Mouse (Mus musculus) forebrain, embryonic 12.5 days (tissue): ENCODE measurements around the gene Gcg. TPM values are rescaled to one million over a fixed set of nuclear protein-coding genes. Genes with fewer than 3 reads are reported as not detected.

ENCODE experiments used
- ATAC-seq: fragments of 200-750 bp; cut with Nextera tagmentation; 2 replicates; pipeline ENCODE4 v1.8.0; 2017; ENCODE audit warnings: moderate TSS enrichment; ENCODE audit not compliant: low FRiP score
- H3K27ac ChIP-seq: fragments of 300-500 bp; sonication (generic); 2 replicates; pipeline ENCODE4 v1.5.1; 2016; ENCODE audit warnings: mild to moderate bottlenecking
- H3K27me3 ChIP-seq: fragments of 300-500 bp; sonication (generic); 2 replicates; pipeline ENCODE4 v1.6.1; 2016; ENCODE audit warnings: mild to moderate bottlenecking
- H3K36me3 ChIP-seq: fragments of 300-500 bp; sonication (generic); replicated peaks from 2 replicates; pipeline ENCODE4 v1.6.1; 2016; ENCODE audit warnings: mild to moderate bottlenecking
- H3K4me1 ChIP-seq: fragments of 300-500 bp; sonication (generic); 2 replicates; pipeline ENCODE4 v1.6.1; 2016
- H3K4me2 ChIP-seq: fragments of 300-500 bp; sonication (generic); 2 replicates; pipeline ENCODE4 v1.6.1; 2016; ENCODE audit warnings: mild to moderate bottlenecking, moderate library complexity
- H3K4me3 ChIP-seq: fragments of 300-500 bp; sonication (generic); replicated peaks from 2 replicates; pipeline ENCODE4 v1.5.1; 2016; ENCODE audit warnings: mild to moderate bottlenecking
- H3K9ac ChIP-seq: fragments of 300-500 bp; sonication (generic); 2 replicates; pipeline ENCODE4 v1.6.1; 2016; ENCODE audit warnings: mild to moderate bottlenecking
- H3K9me3 ChIP-seq: fragments of 300-500 bp; sonication (generic); 2 replicates; pipeline ENCODE4 v1.6.1; 2016
- WGBS: fragments of 180-500 bp; shearing (Covaris S2); methylation state at CpG from one replicate; pipeline ENCODE4 v1.1.7; 2016; 5-methylcytosine and 5-hydroxymethylcytosine counted together
- polyA plus RNA-seq: library from polyadenylated mRNA; unstranded; fragments of >200 nt; fragmentation: Nextera tagmentation; extraction: Ambion mirVana; gene quantifications from 2 replicates; pipeline ENCODE4 v1.2.1, GENCODE M21; 2016

Gene Gcg
- polyA plus RNA-seq, 1 experiment from 2014 or later, result 1.1 TPM

DNA sequence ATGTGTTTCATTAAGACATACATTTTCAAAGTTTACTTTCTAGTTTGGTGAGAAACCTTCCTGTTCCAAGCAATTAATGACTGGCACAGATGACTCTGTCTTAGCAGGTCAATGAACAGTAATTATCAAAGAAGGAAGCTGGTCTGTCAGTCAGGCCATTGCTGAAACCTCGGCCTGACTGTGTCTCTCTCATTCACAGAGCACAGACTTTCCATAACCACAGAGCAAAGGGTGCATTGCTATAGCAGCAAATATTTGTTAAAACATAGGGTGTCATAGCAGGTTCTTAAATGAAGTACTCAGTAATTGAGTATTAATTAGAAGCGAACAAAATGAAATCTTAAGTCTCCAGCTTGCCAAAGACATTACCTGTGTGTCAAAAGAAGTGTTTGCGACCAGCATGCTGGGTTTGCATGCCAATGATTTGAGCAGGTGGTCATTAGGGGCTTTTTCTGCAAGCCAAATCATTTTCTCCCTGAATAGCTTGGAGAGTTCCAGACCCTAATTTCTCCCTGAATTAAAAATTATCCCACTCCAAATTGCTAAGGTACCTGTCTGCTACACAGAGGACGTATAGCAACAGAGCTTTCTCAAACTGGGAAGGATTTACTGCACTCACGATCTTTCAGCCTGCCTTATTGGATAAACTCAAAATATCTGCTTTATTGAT lies 14.0 kb upstream of the Gcg start:
- Histone ChIP-seq H3K27me3 (no peaks in the 10 kb centered on the region), H3K27ac (no peak overlapping the region), H3K4me3 (no peak overlapping the region), H3K36me3 (no peaks in the 10 kb centered on the region), H3K4me2 (no peak overlapping the region), H3K4me1 (peaks cover 2% of the 10 kb centered on the region; the same call in 1 of the 2 replicates), H3K9ac (no peak overlapping the region), H3K9me3 (no peaks in the 10 kb centered on the region)
- 29% methylated on average over 5 of the region's 5 CpGs for WGBS
- peak; percentile 80; the same call in 1 of the 2 replicates for ATAC-seq

DNA sequence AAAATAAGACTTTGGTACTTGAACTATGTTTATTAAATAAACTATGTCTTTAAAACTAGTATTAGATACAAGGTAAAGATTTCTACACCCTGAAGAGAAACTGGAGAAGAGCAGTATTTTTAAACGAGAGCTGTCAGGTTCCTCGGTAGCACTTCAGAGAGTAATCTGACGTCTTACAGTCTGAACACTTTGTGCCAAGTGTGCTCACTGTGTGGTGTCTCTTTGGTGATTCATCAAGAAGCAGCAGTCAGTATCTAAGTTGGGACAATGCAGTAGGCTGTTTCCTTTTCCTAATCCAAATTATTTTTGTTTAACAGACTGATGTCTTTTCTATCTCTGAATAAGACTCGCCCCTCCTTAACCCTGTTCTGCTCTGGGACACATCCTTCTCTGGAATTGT lies 12.0 kb upstream of the Gcg start:
- H3K27ac ChIP-seq, result no peak overlapping the region
- no peak overlapping the region for H3K4me2 ChIP-seq
- H3K36me3 ChIP-seq, result no peaks in the 10 kb centered on the region
- no peak for ATAC-seq
- H3K9ac ChIP-seq, result no peak overlapping the region
- no peak overlapping the region for H3K4me3 ChIP-seq
- H3K4me1 ChIP-seq, result peaks cover 2% of the 10 kb centered on the region; the same call in 1 of the 2 replicates
- H3K27me3 ChIP-seq, result no peaks in the 10 kb centered on the region
- no peaks in the 10 kb centered on the region for H3K9me3 ChIP-seq
- WGBS, result 89% methylated on average over 4 of the region's 4 CpGs

DNA sequence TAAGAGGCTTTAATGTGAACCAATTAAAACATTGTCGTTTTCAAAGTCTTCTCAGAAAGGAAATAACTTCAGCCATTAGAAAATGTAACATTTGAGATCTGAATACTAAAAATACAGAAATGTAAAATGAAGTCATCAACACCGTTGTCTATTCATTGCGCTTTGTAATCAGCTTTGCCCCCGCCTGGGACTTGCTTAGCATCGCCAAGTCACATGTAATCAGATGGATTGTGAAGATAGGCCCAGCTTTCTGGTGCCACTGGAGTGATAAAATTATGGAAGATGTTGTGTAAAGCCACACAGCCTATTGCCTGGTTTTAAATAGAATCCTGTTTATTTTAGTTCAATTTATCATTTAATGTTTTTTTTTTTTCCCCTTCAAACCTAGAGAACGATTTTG lies 6.4 kb upstream of the Gcg start:
- Histone ChIP-seq H3K4me3 (no peak overlapping the region), H3K9me3 (no peaks in the 10 kb centered on the region), H3K9ac (no peak overlapping the region), H3K4me2 (no peak overlapping the region), H3K27ac (no peak overlapping the region), H3K4me1 (no peaks in the 10 kb centered on the region), H3K27me3 (no peaks in the 10 kb centered on the region), H3K36me3 (no peaks in the 10 kb centered on the region)
- WGBS, result 88% methylated on average over 6 of the region's 6 CpGs
- ATAC-seq, result no peak

DNA sequence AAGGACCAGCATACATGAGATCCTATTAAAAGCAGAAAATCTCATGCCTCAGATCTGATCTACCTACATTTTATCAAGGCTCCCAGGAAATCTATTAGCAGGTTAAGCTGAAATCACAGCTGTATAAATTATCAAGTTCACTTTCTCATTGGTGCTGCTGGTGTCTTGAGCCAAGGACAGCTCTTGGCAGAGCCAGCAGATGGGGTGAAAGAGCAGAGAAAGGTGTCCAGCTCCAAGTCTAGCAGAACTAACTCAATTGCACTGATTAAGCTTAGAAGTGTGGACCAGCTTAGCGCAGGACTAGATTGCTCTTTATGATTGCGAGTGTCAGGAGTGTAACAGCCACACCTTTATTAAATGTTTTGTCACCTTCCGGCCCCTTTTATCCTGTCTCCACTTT lies 1.5 kb upstream of the Gcg start:
- Histone ChIP-seq H3K4me1 (no peaks in the 10 kb centered on the region), H3K4me2 (no peak overlapping the region), H3K9me3 (no peaks in the 10 kb centered on the region), H3K9ac (no peak overlapping the region), H3K4me3 (no peak overlapping the region), H3K27me3 (no peaks in the 10 kb centered on the region), H3K27ac (no peak overlapping the region), H3K36me3 (no peaks in the 10 kb centered on the region)
- ATAC-seq, result no peak
- WGBS, result 88% methylated on average over 3 of the region's 3 CpGs

DNA sequence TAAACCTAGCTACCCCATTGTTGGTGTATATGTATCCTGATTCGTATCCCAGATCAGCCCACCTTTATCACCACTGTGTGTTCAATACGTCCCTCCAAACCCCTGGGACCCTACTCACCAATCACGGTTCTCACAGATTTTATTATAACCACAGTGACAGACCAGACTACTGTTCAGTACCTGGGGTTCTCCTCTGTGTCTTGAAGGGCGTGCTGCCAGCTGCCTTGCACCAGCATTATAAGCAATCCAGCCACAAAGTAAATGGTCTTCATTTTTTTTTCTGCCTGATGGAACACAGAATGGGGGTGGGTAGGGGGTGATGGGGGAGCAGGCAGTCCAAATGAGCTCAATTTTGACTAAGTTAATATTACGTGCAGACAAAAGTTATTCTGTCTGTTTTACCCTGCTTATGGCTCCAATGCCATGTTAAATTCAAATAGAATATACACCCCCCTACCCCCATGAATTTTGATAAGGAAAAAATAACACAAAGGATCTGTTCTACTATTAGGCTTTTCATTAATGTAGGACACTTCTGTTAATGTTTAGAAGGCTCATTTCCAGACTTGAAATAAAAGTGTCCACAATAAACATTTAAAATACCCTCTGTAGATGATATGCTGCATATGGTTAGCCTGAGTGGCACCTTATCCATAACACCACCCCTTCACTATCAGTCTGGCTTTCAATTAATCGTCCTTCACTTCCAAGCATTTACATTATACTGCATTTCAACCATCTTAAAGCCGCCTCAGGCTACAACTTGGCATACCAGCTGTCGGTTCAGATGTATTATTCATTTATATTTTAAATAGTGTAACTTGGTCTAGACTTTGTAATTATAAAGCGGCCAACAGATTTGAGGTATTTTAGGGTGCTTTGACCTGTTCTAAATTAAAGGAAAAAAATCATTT lies 2.9 kb downstream of the Gcg start:
- H3K9ac ChIP-seq, result no peak overlapping the region
- no peak for ATAC-seq
- 79% methylated on average over 9 of the region's 9 CpGs for WGBS
- no peak overlapping the region for H3K4me2 ChIP-seq
- H3K27me3 ChIP-seq, result no peaks in the 10 kb centered on the region
- no peaks in the 10 kb centered on the region for H3K9me3 ChIP-seq
- no peaks in the 10 kb centered on the region for H3K4me1 ChIP-seq
- no peaks in the 10 kb centered on the region for H3K36me3 ChIP-seq
- no peak overlapping the region for H3K27ac ChIP-seq
- no peak overlapping the region for H3K4me3 ChIP-seq

DNA sequence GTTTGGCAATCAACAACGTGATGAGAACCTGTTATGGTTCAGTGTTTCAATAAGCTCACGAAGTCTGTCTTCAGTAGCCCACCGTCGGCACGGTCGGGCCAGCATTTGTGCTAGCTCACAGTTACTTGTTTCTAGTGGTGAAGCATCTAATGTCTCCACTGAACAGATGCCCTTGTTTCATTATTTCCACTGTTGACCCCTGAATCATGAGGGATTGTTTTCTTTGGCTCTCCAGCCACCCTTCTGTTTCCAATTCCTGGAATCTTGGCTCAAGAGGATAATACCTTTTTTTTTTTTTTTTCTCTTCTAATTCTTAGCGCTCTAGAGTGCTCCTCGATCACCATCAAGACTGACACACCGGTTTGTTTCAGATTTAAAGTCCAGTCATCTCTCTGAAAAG lies 13.9 kb downstream of the Gcg start:
- Histone ChIP-seq H3K9me3 (no peaks in the 10 kb centered on the region), H3K4me3 (no peak overlapping the region), H3K36me3 (no peaks in the 10 kb centered on the region), H3K9ac (no peak overlapping the region), H3K27ac (no peak overlapping the region), H3K4me2 (no peak overlapping the region), H3K4me1 (no peaks in the 10 kb centered on the region), H3K27me3 (no peaks in the 10 kb centered on the region)
- ATAC-seq, result no peak
- WGBS, result 77% methylated on average over 9 of the region's 9 CpGs

DNA sequence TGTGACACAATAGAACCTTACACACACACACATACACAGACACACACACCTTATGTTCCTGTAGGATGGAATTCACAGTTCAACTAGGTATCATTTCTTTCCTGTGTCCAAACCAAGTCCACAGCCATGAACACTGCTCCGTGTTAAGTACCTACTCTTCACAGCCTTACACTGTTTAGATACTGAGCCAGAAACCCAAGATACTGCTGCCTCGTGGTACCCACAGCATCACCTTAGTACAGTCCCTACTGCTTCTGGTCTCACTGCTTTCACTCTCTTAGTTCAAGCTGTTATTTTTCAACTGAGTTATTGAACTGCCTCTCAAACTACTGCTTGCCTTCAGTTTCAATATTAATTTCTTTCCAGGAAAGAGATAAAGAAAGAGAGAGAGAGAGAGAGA lies 20.2 kb downstream of the Gcg start:
- ATAC-seq, result no peak
- Histone ChIP-seq H3K9me3 (no peaks in the 10 kb centered on the region), H3K9ac (no peak overlapping the region), H3K4me1 (no peaks in the 10 kb centered on the region; the same call in 1 of the 2 replicates), H3K4me2 (no peak overlapping the region), H3K27ac (no peak overlapping the region), H3K4me3 (no peak overlapping the region), H3K36me3 (no peaks in the 10 kb centered on the region), H3K27me3 (0 out of 2 replicates have a peak, but pooled peaks cover 5% of the 10 kb centered on the region)
- WGBS, result 85% methylated on average over 2 of the region's 2 CpGs

DNA sequence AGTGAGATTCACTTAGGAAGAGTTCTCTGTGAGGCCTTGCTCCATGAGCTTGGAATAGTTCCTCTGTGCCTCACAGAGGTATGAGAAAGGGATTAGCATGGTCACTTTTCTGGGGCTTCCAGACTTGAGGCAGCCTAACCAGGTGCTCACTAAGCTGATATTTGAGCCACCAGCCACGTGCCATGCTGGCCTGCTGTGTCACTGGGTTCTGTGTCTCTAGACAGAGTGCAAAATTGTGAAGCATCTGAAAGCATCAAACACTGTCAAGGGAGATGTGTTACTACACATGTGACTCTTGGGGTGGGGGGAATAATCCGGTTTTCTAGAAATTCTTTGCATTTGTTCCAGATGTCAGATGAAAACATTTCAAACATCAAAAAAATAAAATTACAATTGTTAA lies 21.3 kb downstream of the Gcg start:
- ATAC-seq, result no peak
- no peaks in the 10 kb centered on the region for H3K9me3 ChIP-seq
- H3K9ac ChIP-seq, result no peak overlapping the region
- WGBS, result 77% methylated on average over 2 of the region's 2 CpGs
- no peak overlapping the region for H3K27ac ChIP-seq
- H3K4me3 ChIP-seq, result no peak overlapping the region
- H3K27me3 ChIP-seq, result 0 out of 2 replicates have a peak, but pooled peaks cover 5% of the 10 kb centered on the region
- H3K36me3 ChIP-seq, result no peaks in the 10 kb centered on the region
- no peaks in the 10 kb centered on the region; the same call in 1 of the 2 replicates for H3K4me1 ChIP-seq
- H3K4me2 ChIP-seq, result no peak overlapping the region

DNA sequence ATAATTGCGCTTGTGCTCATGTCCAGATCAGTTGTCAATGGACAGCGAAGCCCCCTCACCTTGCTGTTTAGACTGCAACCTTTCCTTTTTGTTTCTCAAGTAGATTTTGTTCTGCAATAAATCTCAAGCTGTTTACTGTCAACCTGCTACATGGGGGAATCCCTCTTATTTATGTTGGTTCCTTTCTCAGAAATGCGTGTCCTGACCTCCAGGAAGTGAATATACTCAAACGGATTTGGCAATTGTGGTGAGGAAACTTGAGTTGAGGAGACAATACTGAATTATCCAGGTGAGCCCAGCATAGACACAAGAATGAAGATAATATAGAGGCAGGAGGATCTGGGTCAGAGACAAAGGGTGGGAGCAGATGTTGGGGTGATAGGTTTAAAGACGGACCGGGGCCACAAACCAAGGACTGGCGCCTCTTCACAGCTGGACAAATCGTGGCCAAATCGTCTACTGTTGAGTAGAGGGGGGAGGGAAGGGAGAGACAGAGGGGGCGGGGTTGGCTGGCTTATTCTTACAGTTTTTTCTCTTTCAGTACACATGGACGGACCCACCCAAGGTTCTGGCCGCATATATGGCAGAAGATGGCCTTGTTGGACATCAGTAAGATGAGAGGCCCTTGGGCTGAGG lies 22.5 kb downstream of the Gcg start:
- no peak for ATAC-seq

DNA sequence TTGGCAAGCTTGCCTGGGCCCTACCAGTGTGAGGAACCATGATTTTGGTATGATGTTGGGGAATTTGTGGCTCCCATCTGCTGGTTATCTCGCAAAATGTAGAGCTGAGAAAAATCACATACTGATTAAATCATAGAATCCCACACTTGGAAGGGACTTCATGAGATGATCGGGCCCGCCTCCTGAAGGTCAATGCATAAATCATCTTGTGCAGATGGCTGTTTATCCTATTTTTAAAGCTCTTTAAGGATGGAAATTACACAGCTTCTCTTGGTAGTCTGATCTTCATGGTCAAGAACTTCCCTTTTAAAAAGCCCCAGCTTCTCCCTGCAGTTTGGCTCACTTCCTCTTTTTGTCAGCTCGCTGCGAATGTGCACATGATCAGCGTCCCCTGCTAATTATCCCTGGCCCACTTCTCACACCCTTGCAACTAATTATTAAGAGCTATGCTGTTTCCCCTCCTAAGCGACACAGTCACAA lies 23.2 kb downstream of the Gcg start:
- no peaks in the 10 kb centered on the region for H3K36me3 ChIP-seq
- no peak overlapping the region for H3K4me2 ChIP-seq
- no peaks in the 10 kb centered on the region; the same call in 1 of the 2 replicates for H3K4me1 ChIP-seq
- H3K27me3 ChIP-seq, result 0 out of 2 replicates have a peak, but pooled peaks cover 5% of the 10 kb centered on the region
- H3K4me3 ChIP-seq, result no peak overlapping the region
- ATAC-seq, result peak; percentile 39; the same call in 1 of the 2 replicates
- H3K27ac ChIP-seq, result no peak overlapping the region
- H3K9me3 ChIP-seq, result no peaks in the 10 kb centered on the region
- H3K9ac ChIP-seq, result no peak overlapping the region
- WGBS, result 68% methylated on average over 7 of the region's 7 CpGs

More for the DNA sequence above, 22.5 kb downstream of the Gcg start:
- Histone ChIP-seq H3K36me3 (no peaks in the 10 kb centered on the region), H3K27me3 (0 out of 2 replicates have a peak, but pooled peaks cover 5% of the 10 kb centered on the region), H3K9ac (no peak overlapping the region), H3K4me3 (no peak overlapping the region), H3K27ac (0 out of 2 replicates have a peak overlapping the region, but pooled peaks have one; percentile 8), H3K9me3 (no peaks in the 10 kb centered on the region), H3K4me1 (no peaks in the 10 kb centered on the region; the same call in 1 of the 2 replicates), H3K4me2 (no peak overlapping the region)
- 86% methylated on average over 12 of the region's 12 CpGs for WGBS

DNA sequence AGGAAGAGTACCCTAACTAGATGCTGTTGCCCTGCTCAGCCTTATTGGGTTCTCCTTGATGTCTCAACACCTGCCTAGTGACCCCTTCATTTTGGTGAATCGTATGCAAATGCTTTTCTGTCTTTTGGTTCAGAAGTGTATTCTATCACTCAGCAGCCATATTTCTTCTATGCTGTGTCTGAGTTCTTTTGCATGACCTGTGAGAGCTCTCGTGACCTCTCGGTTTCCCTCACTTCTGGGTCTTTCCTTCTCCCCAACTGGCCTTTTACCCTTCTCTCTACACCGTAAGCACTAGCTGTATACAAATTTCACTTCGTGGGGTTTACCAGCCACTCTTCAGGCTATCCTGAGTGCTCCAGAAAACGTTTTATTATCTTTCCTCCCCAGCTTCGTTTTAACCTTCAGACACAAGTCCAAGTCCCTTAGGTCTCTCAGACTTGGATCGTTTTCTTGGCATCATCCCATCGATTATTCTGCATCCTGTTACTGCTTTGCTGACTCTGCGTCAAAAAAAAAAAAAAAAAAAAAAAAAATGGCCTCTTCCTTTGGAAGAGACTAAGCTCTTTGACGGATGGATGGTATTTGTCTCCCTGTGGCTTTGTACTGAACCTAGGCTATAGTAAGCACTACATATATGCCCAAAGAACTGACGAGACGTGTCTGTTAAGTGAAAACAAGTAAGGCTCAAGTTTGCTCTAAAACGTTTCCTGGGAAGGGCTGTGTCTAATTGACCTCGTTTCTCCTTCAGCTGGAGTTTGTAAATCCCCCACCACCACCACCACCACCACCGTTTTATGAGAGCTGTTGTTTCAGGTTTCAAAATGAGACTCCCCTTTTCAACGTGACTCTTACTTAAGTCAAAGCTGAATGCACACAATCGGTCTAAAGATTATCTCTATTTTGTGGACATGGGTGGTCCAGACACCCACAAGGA lies 23.9 kb downstream of the Gcg start:
- WGBS, result 71% methylated on average over 18 of the region's 18 CpGs
- H3K4me1 ChIP-seq, result no peaks in the 10 kb centered on the region; the same call in 1 of the 2 replicates
- ATAC-seq, result no peak

More for the DNA sequence above, 23.9 kb downstream of the Gcg start:
- Histone ChIP-seq H3K4me3 (no peak overlapping the region), H3K9ac (no peak overlapping the region), H3K36me3 (no peaks in the 10 kb centered on the region), H3K27me3 (0 out of 2 replicates have a peak, but pooled peaks cover 5% of the 10 kb centered on the region), H3K9me3 (no peaks in the 10 kb centered on the region), H3K27ac (no peak overlapping the region), H3K4me2 (no peak overlapping the region)
